8 mouse cellular contexts compared by ENCODE assay signal in genomic region chr17:86145079-86145951, GRCm38 (mm10). TPM values are rescaled to one million over a fixed set of nuclear protein-coding genes. Genes with fewer than 3 reads are reported as not detected.
A peak's percentile ranks its signal among the peaks of the same experiment; 100 is the strongest.
DNase-seq lines count a peak whose midpoint lies in the region; ATAC-seq and TF ChIP-seq lines count a peak whose summit lies in the region.

Gene Srbd1 (minus strand): TSS chr17:86145175.

- peak; percentile 94 for DNase-seq in G1E (ENCODE audit: low spot score)
- DNase-seq in cerebellum, adult 11 months = peak; percentile 88
- DNase-seq in heart, postnatal 25 days (ENCODE audit: low spot score) = peak; percentile 73
- peak; percentile 76 to 93 for DNase-seq in layer of hippocampus, adult 18-20 months (ENCODE audit: low spot score in 2 of 2)
- peak; percentile 97 for DNase-seq in lung, embryonic 14.5 days
- DNase-seq in thymus, adult 18-20 months = peak; percentile 72 to 82

- intact Hi-C loops in heart, postnatal 25 days (cut with DNase I) = loop anchor here (10.0 kb wide), 1 partner anchor 1129 kb away; no protein-coding TSS in a partner anchor

- no peak for TF ChIP-seq POLR2A in olfactory bulb, adult 2 months (IDR thresholded peaks at IDR 0.05; ENCODE audit: insufficient read depth, low read depth, low read length)

- peak within 1 kb of the TSS; percentile 87 for H3K4me3 ChIP-seq in G1E (ENCODE audit: low read depth, low read length)
- H3K4me3 ChIP-seq in forebrain, embryonic 15.5 days = peak within 1 kb of the TSS; percentile 85
- H3K4me3 ChIP-seq in lung, embryonic 14.5 days (ENCODE audit: low read depth, low read length) = peak within 1 kb of the TSS; percentile 72
- peak within 1 kb of the TSS; percentile 92 for H3K4me3 ChIP-seq in olfactory bulb, adult 2 months (ENCODE audit: insufficient read depth, low read depth, low read length)

- peak within 1 kb of the TSS; percentile 67 for H3K9ac ChIP-seq in forebrain, embryonic 15.5 days (replicated peaks)
- H3K9ac ChIP-seq in lung, embryonic 14.5 days = peak within 1 kb of the TSS; percentile 80

- peaks cover 22% of the 10 kb centered on the region for H3K36me3 ChIP-seq in G1E (replicated peaks)
- 0 out of 2 replicates have a peak, but pooled peaks cover 5% of the 10 kb centered on the region for H3K36me3 ChIP-seq in forebrain, embryonic 15.5 days
- 0 out of 2 replicates have a peak, but pooled peaks cover 4% of the 10 kb centered on the region for H3K36me3 ChIP-seq in lung, embryonic 14.5 days (ENCODE audit: insufficient read depth)

- TF ChIP-seq CTCF in G1E (IDR thresholded peaks at IDR 0.05; ENCODE audit: low read depth, low read length) = no peak
- TF ChIP-seq CTCF in lung, embryonic 14.5 days (IDR thresholded peaks at IDR 0.05; ENCODE audit: low read depth) = no peak
- TF ChIP-seq CTCF in olfactory bulb, adult 2 months (IDR thresholded peaks at IDR 0.05; ENCODE audit: insufficient read depth, low read depth, low read length) = no peak

- no peaks in the 10 kb centered on the region for H3K9me3 ChIP-seq in G1E (replicated peaks)
- H3K9me3 ChIP-seq in forebrain, embryonic 15.5 days = no peaks in the 10 kb centered on the region
- H3K9me3 ChIP-seq in lung, embryonic 14.5 days (ENCODE audit: low read depth, low read length) = no peaks in the 10 kb centered on the region

- H3K27me3 ChIP-seq in G1E (ENCODE audit: insufficient read depth, low read length) = peaks cover 15% of the 10 kb centered on the region
- no peaks in the 10 kb centered on the region for H3K27me3 ChIP-seq in forebrain, embryonic 15.5 days
- no peaks in the 10 kb centered on the region for H3K27me3 ChIP-seq in lung, embryonic 14.5 days (ENCODE audit: insufficient read depth, low read length)

- H3K4me2 ChIP-seq in forebrain, embryonic 15.5 days (replicated peaks) = peak within 1 kb of the TSS; percentile 81
- peak within 1 kb of the TSS; percentile 91 for H3K4me2 ChIP-seq in lung, embryonic 14.5 days

- peak within 1 kb of the TSS; percentile 51 for H3K27ac ChIP-seq in forebrain, embryonic 15.5 days (replicated peaks)
- H3K27ac ChIP-seq in lung, embryonic 14.5 days (ENCODE audit: low read depth) = peak within 1 kb of the TSS; percentile 56; the same call in 1 of the 2 replicates
- peak within 1 kb of the TSS; percentile 46 for H3K27ac ChIP-seq in olfactory bulb, adult 2 months (ENCODE audit: insufficient read depth, low read depth, low read length)

- ATAC-seq in G1E (ENCODE audit: extremely low read depth, insufficient number of reproducible peaks, low FRiP score, poor library complexity, severe bottlenecking) = peak; percentile 86
- peak; percentile 96 for ATAC-seq in forebrain, embryonic 15.5 days (replicated peaks)
- ATAC-seq in lung, embryonic 14.5 days (ENCODE audit: insufficient read depth) = peak; percentile 96

- 1% methylated on average over 36 of the region's 45 CpGs for WGBS in forebrain, embryonic 15.5 days
- 3% methylated on average over 32 of the region's 45 CpGs for WGBS in lung, embryonic 14.5 days
- WGBS in olfactory bulb, adult 2 months = under 1% methylated on average over 45 of the region's 45 CpGs

- peaks cover 22% of the 10 kb centered on the region for H3K4me1 ChIP-seq in G1E (ENCODE audit: insufficient read depth, low read depth, low read length)
- peaks cover 13% of the 10 kb centered on the region for H3K4me1 ChIP-seq in forebrain, embryonic 15.5 days
- H3K4me1 ChIP-seq in lung, embryonic 14.5 days (ENCODE audit: insufficient read depth) = no peaks in the 10 kb centered on the region
- no peaks in the 10 kb centered on the region for H3K4me1 ChIP-seq in olfactory bulb, adult 2 months (ENCODE audit: control insufficient read depth, insufficient read depth, low read length)

RNA-seq across cellular contexts. Expression of gene Srbd1, which starts in this region (rescaled TPM):
- total RNA-seq in G1E (2014; fragmentation: Nextera tagmentation) (33.3 and 36.1 TPM in 2 replicates), G1E (2017) (26.6 and 28.3 TPM in 2 replicates)
- 6.2 and 8.9 TPM in 2 replicates for polyA plus RNA-seq in G1E (2012)
- 17.1 and 20.5 TPM in 2 replicates for polyA plus RNA-seq in forebrain, embryonic 15.5 days (2015; fragmentation: Nextera tagmentation; extraction: Ambion mirVana)
- 10 to 100 TPM; 10.5 to 10.9 TPM for total RNA-seq in heart, postnatal 25 days (2021)
- total RNA-seq in layer of hippocampus, adult 18-20 months (2021) = 10 to 100 TPM; 15.0 to 15.7 TPM
- 9.3 and 10.1 TPM in 2 replicates for polyA plus RNA-seq in lung, embryonic 14.5 days (2014; fragmentation: Nextera tagmentation; extraction: Ambion mirVana)
- polyA plus RNA-seq in olfactory bulb, adult 2 months (2012; ENCODE audit: insufficient read depth, insufficient read length, low replicate concordance, missing spikeins) = not detected in 2 replicates

Comparison
In these comparisons a context has a peak if more than half of its experiments do, and no peak if none do; other contexts are left out.
1. Peak in every context shown above with its lines: DNase-seq, ATAC-seq, H3K4me3 ChIP-seq and H3K27ac ChIP-seq.